Mouse (Mus musculus): ENCODE measurements around the gene Cass4. TPM values are rescaled to one million over a fixed set of nuclear protein-coding genes. Genes with fewer than 3 reads are reported as not detected.

Cass4 gene
- polyA plus RNA-seq, 1 experiment from 2014 or later = 0.18 TPM

DNA sequence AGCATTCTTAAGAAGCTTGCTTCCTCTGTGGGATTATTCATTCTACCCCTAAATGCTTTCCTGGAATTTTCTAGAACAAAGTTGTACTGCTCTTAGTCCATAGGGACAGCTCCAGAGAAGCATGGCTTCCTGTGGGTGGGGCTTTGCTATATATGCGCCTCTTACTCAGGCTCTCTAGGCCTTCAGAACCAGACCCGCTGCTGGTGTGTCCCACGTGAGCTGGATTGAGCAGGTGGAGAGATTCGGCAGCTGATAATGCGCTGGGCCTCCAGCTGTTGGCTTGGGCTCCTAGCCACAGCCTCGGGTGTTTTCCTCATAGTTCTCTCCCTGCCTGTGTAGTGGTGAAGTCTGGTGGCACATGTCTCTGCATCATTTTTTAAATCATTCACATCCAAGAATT is 57.0 kb downstream of the Cass4 start:
- Histone ChIP-seq H3K9ac (no peak overlapping the region), H3K27ac (no peak overlapping the region), H3K27me3 (no peaks in the 10 kb centered on the region), H3K9me3 (no peaks in the 10 kb centered on the region), H3K4me1 (no peaks in the 10 kb centered on the region), H3K4me2 (no peak overlapping the region), H3K4me3 (replicated peaks) (no peak overlapping the region), H3K36me3 (replicated peaks) (peaks cover 84% of the 10 kb centered on the region)
- WGBS = 92% methylated on average over 6 of the region's 6 CpGs
- no peak for ATAC-seq (ENCODE audit: low FRiP score)

DNA sequence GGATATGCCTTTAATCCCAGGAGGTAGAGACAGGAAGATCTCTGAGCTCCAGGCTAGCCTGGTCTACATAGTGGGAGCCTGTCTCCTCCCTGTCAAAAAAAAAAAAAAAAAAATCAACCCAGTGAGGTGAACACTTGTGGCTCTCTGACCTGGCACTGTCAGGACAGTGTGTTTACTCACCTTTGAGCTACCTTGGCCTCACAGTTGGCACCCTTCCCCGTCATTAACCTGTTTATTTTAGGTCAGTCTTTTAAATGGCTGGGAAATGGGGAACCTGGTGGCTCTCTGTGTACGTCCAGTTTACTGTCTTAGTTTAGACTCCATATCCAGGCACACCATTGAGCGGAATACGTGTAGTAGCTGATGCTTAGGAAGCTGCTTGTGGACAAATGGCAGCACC is 58.4 kb downstream of the Cass4 start:
- WGBS = 96% methylated on average over 4 of the region's 4 CpGs
- Histone ChIP-seq H3K9ac (no peak overlapping the region), H3K36me3 (replicated peaks) (peaks cover 70% of the 10 kb centered on the region), H3K4me1 (no peaks in the 10 kb centered on the region), H3K27me3 (no peaks in the 10 kb centered on the region), H3K4me2 (no peak overlapping the region), H3K9me3 (no peaks in the 10 kb centered on the region), H3K4me3 (replicated peaks) (no peak overlapping the region), H3K27ac (no peak overlapping the region)
- ATAC-seq (ENCODE audit: low FRiP score) = no peak

GRCm38 (mm10) chr2:172452458-172452857 is 58.9 kb downstream of the Cass4 start:
- Histone ChIP-seq H3K4me3 (replicated peaks) (no peak overlapping the region), H3K9ac (no peak overlapping the region), H3K36me3 (replicated peaks) (peaks cover 69% of the 10 kb centered on the region), H3K27ac (no peak overlapping the region), H3K27me3 (no peaks in the 10 kb centered on the region), H3K4me2 (no peak overlapping the region), H3K4me1 (no peaks in the 10 kb centered on the region), H3K9me3 (no peaks in the 10 kb centered on the region)
- 96% methylated on average over 10 of the region's 10 CpGs for WGBS
- ATAC-seq (ENCODE audit: low FRiP score) = no peak

DNA sequence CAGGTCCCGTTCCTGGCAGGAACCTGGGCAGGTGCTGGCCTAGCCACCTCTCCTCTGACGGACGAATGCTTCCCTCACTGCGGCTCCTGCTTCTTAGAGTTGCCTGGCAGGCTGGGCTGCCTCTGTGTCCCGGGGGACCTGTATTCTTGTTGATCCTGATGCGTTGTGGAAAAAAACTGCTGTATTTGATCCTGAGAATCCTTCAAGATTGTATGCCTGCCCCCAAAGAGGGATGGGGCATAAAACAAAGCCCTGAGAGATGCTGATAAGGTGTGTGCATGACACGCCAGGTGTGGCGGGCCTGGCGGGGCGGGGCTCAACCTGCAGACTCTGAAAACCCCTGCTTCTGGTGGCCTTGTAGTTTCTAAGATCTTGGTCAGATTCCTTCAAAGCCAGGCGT is 64.9 kb downstream of the Cass4 start, which contains the start of gene Gcnt7:
Gene Gcnt7 (minus strand): TSS at position 101 of the 400 bp plus-strand sequence.
- no peaks in the 10 kb centered on the region for H3K27me3 ChIP-seq
- 91% methylated on average over 11 of the region's 11 CpGs for WGBS
- no peak within 1 kb of the TSS for H3K27ac ChIP-seq
- no peak for ATAC-seq (ENCODE audit: low FRiP score)
- H3K9me3 ChIP-seq = no peaks in the 10 kb centered on the region
- H3K4me3 ChIP-seq (replicated peaks) = no peak within 1 kb of the TSS
- H3K4me2 ChIP-seq = no peak within 1 kb of the TSS
- peaks cover 37% of the 10 kb centered on the region for H3K36me3 ChIP-seq (replicated peaks)
- no peaks in the 10 kb centered on the region for H3K4me1 ChIP-seq
- no peak within 1 kb of the TSS for H3K9ac ChIP-seq

- 92% methylated on average over 2 of the region's 2 CpGs for WGBS
- no peaks in the 10 kb centered on the region for H3K9me3 ChIP-seq
- H3K36me3 ChIP-seq (replicated peaks) = peaks cover 48% of the 10 kb centered on the region
These were observed 67.1 kb downstream of the Cass4 start for GRCm38 (mm10) chr2:172460647-172461046.

DNA sequence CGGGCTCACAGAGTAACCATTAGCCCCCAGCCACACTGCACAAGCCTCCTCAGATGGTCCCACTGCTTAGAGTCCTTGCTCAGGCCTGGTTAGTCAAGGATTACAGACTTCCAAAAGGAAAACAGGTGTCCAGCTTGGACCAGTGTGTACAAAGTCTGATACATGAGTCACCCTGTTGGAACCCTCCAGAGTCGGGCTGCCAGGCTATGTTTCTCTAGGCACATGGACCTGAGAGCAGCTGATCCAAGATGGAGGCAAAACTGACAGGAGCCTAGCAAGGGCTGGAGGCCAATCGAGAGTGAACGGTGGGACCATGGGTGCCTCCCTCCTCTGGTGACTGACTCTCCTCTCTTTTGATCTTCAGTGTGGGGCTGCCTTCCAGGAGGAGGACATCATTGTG is 69.2 kb downstream of the Cass4 start:
- H3K36me3 ChIP-seq (replicated peaks) = peaks cover 55% of the 10 kb centered on the region

More at GRCm38 (mm10) chr2:172460647-172461046, 67.1 kb downstream of the Cass4 start:
- Histone ChIP-seq H3K4me2 (no peak overlapping the region), H3K9ac (no peak overlapping the region), H3K4me1 (peaks cover 4% of the 10 kb centered on the region; the same call in 1 of the 2 replicates), H3K4me3 (replicated peaks) (no peak overlapping the region), H3K27me3 (no peaks in the 10 kb centered on the region), H3K27ac (no peak overlapping the region)
- no peak for ATAC-seq (ENCODE audit: low FRiP score)

DNA sequence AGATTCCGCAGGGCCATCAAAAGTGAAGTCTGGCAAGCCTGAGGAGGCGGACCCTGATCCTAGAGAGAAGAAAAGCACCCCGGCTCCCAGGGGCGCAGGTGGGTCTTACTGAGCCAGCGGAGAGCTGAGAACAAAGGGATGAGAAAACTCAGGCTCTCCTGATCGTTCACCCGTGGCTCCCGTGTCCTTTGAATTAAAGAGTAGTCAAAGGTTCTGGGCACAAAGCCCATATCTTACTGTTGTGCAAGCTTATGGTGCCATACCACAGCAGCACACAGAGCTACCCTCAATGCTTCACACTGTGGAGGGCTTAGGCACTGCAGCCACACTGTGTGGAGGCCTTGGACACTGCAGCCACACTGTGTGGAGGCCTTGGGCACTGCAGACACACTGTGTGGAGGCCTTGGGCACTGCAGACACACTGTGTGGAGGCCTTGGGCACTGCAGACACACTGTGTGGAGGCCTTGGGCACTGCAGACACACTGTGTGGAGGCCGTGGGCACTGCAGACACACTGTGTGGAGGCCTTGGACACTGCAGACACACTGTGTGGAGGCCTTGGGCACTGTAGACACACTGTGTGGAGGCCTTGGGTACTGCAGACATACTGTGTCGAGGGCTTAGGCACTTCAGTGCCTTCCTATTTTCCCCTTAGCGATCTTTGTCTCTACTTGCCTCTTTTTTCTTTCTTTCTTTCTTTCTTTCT is 73.0 kb downstream of the Cass4 start:
- ATAC-seq (ENCODE audit: low FRiP score) = no peak
- Histone ChIP-seq H3K27me3 (no peaks in the 10 kb centered on the region), H3K4me3 (replicated peaks) (no peak overlapping the region), H3K4me2 (no peak overlapping the region), H3K9me3 (no peaks in the 10 kb centered on the region), H3K9ac (no peak overlapping the region), H3K36me3 (replicated peaks) (peaks cover 63% of the 10 kb centered on the region), H3K4me1 (peaks cover 17% of the 10 kb centered on the region; the same call in 1 of the 2 replicates), H3K27ac (no peak overlapping the region)
- WGBS = 85% methylated on average over 11 of the region's 11 CpGs

More for the DNA sequence above, 69.2 kb downstream of the Cass4 start:
- Histone ChIP-seq H3K27me3 (no peaks in the 10 kb centered on the region), H3K4me2 (no peak overlapping the region), H3K9ac (no peak overlapping the region), H3K4me3 (replicated peaks) (no peak overlapping the region), H3K27ac (no peak overlapping the region), H3K9me3 (no peaks in the 10 kb centered on the region), H3K4me1 (peaks cover 5% of the 10 kb centered on the region; the same call in 1 of the 2 replicates)
- WGBS = 94% methylated on average over 4 of the region's 4 CpGs
- no peak for ATAC-seq (ENCODE audit: low FRiP score)

DNA sequence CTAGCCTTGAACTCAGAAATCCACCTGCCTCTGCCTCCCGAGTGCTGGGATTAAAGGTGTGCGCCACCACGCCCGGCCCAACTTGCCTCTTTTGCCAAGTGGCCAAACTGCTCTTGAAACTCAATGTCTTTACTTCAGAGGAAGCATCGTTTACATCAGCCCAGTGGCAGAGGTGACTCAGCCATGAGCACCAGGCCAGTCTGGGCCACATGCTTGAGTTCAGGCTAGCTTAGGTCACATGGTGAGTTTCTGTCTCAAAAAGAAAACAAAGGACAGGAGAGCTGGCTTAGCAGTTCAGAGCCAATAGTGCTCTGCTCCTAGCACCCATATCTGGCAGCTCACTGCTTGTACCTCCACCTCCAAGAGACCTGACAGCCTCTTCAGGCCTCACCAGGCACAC is 73.6 kb downstream of the Cass4 start:
- peaks cover 63% of the 10 kb centered on the region for H3K36me3 ChIP-seq (replicated peaks)
- no peak overlapping the region for H3K4me2 ChIP-seq
- no peak overlapping the region for H3K4me3 ChIP-seq (replicated peaks)
- no peaks in the 10 kb centered on the region for H3K9me3 ChIP-seq
- 88% methylated on average over 5 of the region's 5 CpGs for WGBS
- no peak for ATAC-seq (ENCODE audit: low FRiP score)
- 0 out of 2 replicates have a peak overlapping the region, but pooled peaks have one; percentile 82 for H3K27ac ChIP-seq
- H3K9ac ChIP-seq = no peak overlapping the region
- peaks cover 17% of the 10 kb centered on the region; the same call in 1 of the 2 replicates for H3K4me1 ChIP-seq
- no peaks in the 10 kb centered on the region for H3K27me3 ChIP-seq

DNA sequence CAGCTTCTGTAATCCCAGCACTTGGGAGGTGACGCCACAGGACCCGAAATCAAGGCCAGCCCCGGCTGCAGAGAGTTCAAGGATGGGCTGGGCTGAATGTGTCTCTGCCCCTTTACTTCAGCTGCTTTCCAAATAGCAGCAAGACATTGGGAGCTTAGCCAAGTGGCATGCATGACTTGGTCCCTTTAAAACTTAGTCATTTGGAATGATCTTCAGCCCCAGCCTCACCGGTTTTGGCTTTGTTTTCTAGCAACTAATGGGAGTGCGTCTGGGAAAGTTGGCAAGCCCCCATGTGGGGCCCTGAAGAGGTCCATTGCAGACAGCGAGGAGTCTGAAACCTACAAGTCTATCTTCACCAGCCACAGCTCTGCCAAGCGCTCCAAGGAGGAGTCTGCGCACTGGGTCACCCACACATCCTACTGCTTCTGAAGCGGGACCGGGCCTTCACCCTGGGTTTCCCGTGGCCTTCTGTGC is 74.8 kb downstream of the Cass4 start:
- Histone ChIP-seq H3K36me3 (replicated peaks) (peaks cover 57% of the 10 kb centered on the region), H3K9ac (no peak overlapping the region), H3K4me3 (replicated peaks) (no peak overlapping the region), H3K27ac (peak overlapping the region; percentile 74), H3K4me1 (peaks cover 18% of the 10 kb centered on the region; the same call in 1 of the 2 replicates), H3K9me3 (no peaks in the 10 kb centered on the region), H3K27me3 (no peaks in the 10 kb centered on the region), H3K4me2 (no peak overlapping the region)
- ATAC-seq (ENCODE audit: low FRiP score) = peak; percentile 78; the same call in 1 of the 2 replicates
- 51% methylated on average over 11 of the region's 11 CpGs for WGBS

DNA sequence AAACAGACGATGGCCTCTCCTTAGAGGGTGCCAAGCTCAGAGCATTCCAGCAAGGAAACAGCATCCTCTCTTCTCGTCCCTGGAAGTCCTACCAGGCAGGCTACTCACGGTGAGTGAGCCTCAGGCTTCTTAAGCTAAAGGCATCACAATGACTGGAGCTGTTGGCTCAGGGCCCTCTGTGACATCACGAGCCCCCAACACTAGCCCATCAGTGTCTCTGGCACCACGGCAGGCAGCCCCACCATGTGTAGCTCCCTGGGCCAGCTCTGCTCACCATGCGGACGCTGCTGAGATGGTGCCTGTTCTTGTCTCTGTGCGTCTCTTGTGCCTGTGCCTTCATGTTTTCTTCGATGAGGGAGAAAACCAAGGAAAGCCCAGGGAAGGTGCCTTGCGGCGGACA is 78.7 kb downstream of the Cass4 start, which contains the start of gene Fam209:
Gene Fam209 (plus strand): TSS at position 203 of the 400 bp plus-strand sequence.
- Histone ChIP-seq H3K4me3 (replicated peaks) (no peak within 1 kb of the TSS), H3K9me3 (no peaks in the 10 kb centered on the region), H3K4me1 (peaks cover 17% of the 10 kb centered on the region; the same call in 1 of the 2 replicates), H3K9ac (no peak within 1 kb of the TSS), H3K36me3 (replicated peaks) (peaks cover 22% of the 10 kb centered on the region), H3K4me2 (no peak within 1 kb of the TSS), H3K27me3 (peaks cover 7% of the 10 kb centered on the region; the same call in 1 of the 2 replicates), H3K27ac (no peak within 1 kb of the TSS)
- ATAC-seq (ENCODE audit: low FRiP score) = no peak
- 89% methylated on average over 11 of the region's 11 CpGs for WGBS

DNA sequence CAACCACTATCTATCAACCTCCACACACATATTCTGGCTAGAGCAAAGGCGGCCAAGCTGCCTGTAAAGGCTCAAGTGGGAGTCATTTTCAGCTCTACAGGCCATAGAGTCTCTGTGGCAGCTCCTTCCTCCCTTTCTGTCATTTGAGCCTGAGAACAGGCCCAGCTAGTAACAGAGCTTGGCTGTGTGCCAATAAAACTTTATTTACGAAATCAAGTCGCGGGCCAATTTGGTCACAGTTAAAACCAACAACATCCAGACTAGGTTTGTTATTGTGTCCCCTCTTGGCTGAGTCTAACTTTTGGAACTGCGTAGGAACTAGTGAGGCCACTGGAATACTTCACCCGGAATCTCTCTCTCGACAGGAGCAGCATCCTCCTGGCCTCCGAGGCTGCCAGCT is 80.0 kb downstream of the Cass4 start:
- Histone ChIP-seq H3K4me1 (peaks cover 10% of the 10 kb centered on the region; the same call in 1 of the 2 replicates), H3K4me3 (replicated peaks) (no peak overlapping the region), H3K9ac (no peak overlapping the region), H3K27ac (no peak overlapping the region), H3K4me2 (no peak overlapping the region), H3K27me3 (peaks cover 7% of the 10 kb centered on the region; the same call in 1 of the 2 replicates), H3K36me3 (replicated peaks) (peaks cover 15% of the 10 kb centered on the region), H3K9me3 (no peaks in the 10 kb centered on the region)
- WGBS = 78% methylated on average over 8 of the region's 8 CpGs
- ATAC-seq (ENCODE audit: low FRiP score) = no peak

DNA sequence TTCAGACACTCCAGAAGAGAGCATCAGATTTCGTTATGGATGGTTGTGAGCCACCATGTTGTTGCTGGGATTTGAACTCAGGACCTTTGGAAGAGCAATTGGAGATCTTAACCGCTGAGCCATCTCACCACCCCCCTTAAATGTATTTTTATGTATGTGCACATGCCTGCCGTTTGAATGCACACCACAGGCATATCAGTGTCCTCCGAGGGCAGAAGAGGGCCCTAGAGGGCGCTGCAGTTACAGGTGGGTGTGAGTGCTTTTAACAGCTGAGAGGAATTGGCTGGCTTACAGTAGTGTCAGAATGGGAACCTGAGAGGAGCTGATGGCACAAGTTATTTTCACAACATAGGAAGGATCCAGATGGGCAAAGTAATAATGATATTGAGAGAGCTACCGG is 81.4 kb downstream of the Cass4 start:
- peaks cover 1% of the 10 kb centered on the region; the same call in 1 of the 2 replicates for H3K36me3 ChIP-seq (replicated peaks)
- 30% methylated on average over 6 of the region's 6 CpGs for WGBS
- H3K4me1 ChIP-seq = peaks cover 4% of the 10 kb centered on the region; the same call in 1 of the 2 replicates
- no peak overlapping the region for H3K9ac ChIP-seq
- H3K27me3 ChIP-seq = peaks cover 7% of the 10 kb centered on the region; the same call in 1 of the 2 replicates
- ATAC-seq (ENCODE audit: low FRiP score) = no peak
- H3K9me3 ChIP-seq = no peaks in the 10 kb centered on the region
- no peak overlapping the region for H3K4me3 ChIP-seq (replicated peaks)
- H3K27ac ChIP-seq = no peak overlapping the region
- no peak overlapping the region for H3K4me2 ChIP-seq

All from forebrain, embryonic 12.5 days (tissue).